ENCODE assay signal across 16 mouse cellular contexts in the genomic region with DNA sequence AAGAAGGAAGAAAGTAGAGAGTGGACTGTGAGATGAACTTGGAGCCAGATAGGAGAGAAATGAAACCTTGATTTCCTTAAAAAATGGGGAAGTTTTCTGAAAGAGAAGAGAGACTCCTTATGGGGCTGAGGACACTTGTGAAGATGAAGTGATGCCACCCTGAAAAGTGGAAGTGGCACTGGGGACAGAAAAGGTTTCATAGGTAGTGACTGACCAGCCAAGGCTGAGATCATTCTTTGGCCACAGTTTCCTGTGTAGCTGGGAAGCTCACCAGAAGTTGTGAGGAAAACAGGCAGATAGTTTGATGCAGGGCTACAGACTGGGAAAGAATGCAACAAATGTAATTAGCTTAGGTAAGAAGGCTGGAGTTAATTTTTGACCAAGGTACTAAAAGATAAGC. TPM values are rescaled to one million over a fixed set of nuclear protein-coding genes. Genes with fewer than 3 reads are reported as not detected.
DNase-seq lines count a peak whose midpoint lies in the region; ATAC-seq and TF ChIP-seq lines count a peak whose summit lies in the region.
"Had no signal": no experiment of that assay in that cellular context is flagged by ENCODE, and none has a peak within 500 bp of the region (broad histone marks: within the 10 kb centered on the region; RNA-seq: fewer than 3 reads in every experiment).

No protein-coding gene starts in this region.

- H3K4me3 ChIP-seq in layer of hippocampus, adult 2 months: no peak overlapping the region
- peak overlapping the region; percentile 51; the same call in 1 of the 2 replicates for H3K4me3 ChIP-seq in E14TG2a.4 (replicated peaks; ENCODE audit: low read length)
- no peak overlapping the region for H3K4me3 ChIP-seq in bone marrow, adult 2 months (replicated peaks; ENCODE audit: control insufficient read depth, low read depth, low read length)
- H3K4me3 ChIP-seq: embryonic facial prominence, embryonic 10.5 days; heart, embryonic 15.5 days; hindbrain, embryonic 15.5 days; kidney, embryonic 15.5 days; limb, embryonic 10.5 days had no signal

- H3K9me3 ChIP-seq in E14TG2a.4 (ENCODE audit: low read length): no peaks in the 10 kb centered on the region
- H3K9me3 ChIP-seq: embryonic facial prominence, embryonic 10.5 days; heart, embryonic 15.5 days; hindbrain, embryonic 15.5 days; kidney, embryonic 15.5 days; limb, embryonic 10.5 days had no signal

- no peak for TF ChIP-seq CTCF in layer of hippocampus, adult 2 months (conservative IDR thresholded peaks at IDR 0.05)
- TF ChIP-seq CTCF in E14TG2a.4 (conservative IDR thresholded peaks at IDR 0.05; ENCODE audit: low read length): no peak
- no peak for TF ChIP-seq CTCF in bone marrow, adult 2 months (IDR thresholded peaks at IDR 0.05; ENCODE audit: control insufficient read depth, insufficient read depth, low read length)

- H3K4me1 ChIP-seq in E14TG2a.4 (replicated peaks; ENCODE audit: low read depth, low read length): peaks cover 19% of the 10 kb centered on the region; the same call in 1 of the 2 replicates
- H3K4me1 ChIP-seq in bone marrow, adult 2 months (ENCODE audit: control insufficient read depth, insufficient read depth, low read length): peaks cover 11% of the 10 kb centered on the region
- H3K4me1 ChIP-seq: limb, embryonic 10.5 days had no signal

- H3K36me3 ChIP-seq in E14TG2a.4 (ENCODE audit: insufficient read depth, low read length): no peaks in the 10 kb centered on the region
- H3K36me3 ChIP-seq: embryonic facial prominence, embryonic 10.5 days; heart, embryonic 15.5 days; hindbrain, embryonic 15.5 days; kidney, embryonic 15.5 days; limb, embryonic 10.5 days had no signal

- peak; percentile 79 for ATAC-seq in megakaryocyte progenitor cell, adult 5-6 weeks (replicated peaks; ENCODE audit: poor library complexity)

- TF ChIP-seq POLR2A in bone marrow, adult 2 months (IDR thresholded peaks at IDR 0.05; ENCODE audit: borderline replicate concordance, control insufficient read depth, low read depth, low read length): no peak

- no peaks in the 10 kb centered on the region for H3K27me3 ChIP-seq in E14TG2a.4 (ENCODE audit: insufficient read depth, low read length)
- H3K27me3 ChIP-seq: heart, embryonic 15.5 days; hindbrain, embryonic 15.5 days; kidney, embryonic 15.5 days had no signal

- peak; percentile 13 for DNase-seq in layer of hippocampus, adult 11-12 months (ENCODE audit: low spot score)
- DNase-seq in layer of hippocampus, adult 2 months (ENCODE audit: low spot score in 2 of 2): no peak
- no peak for DNase-seq in left cerebral cortex, adult 11 months (ENCODE audit: low spot score)
- DNase-seq in adrenal gland, adult 2 months: no peak
- no peak for DNase-seq in testis, postnatal 10 days (ENCODE audit: low spot score)
- DNase-seq: cerebellum, adult 9-10 months; lung, postnatal 14 days; right cerebral cortex, postnatal 14 days had no signal

- H3K27ac ChIP-seq in layer of hippocampus, adult 2 months: no peak overlapping the region
- peak overlapping the region; percentile 51; the same call in 1 of the 2 replicates for H3K27ac ChIP-seq in bone marrow, adult 2 months (ENCODE audit: control insufficient read depth, insufficient read depth, low read depth, low read length, poor library complexity)
- H3K27ac ChIP-seq: embryonic facial prominence, embryonic 10.5 days; heart, embryonic 15.5 days; hindbrain, embryonic 15.5 days; kidney, embryonic 15.5 days; limb, embryonic 10.5 days had no signal

RNA-seq across cellular contexts. Expression of a gene that starts 49.7 kb away (rescaled TPM):
- total RNA-seq in layer of hippocampus, adult 2 months (2021): 1 to 10 TPM; 1.4 to 1.7 TPM
- polyA plus RNA-seq in bone marrow, adult 2 months (2011; ENCODE audit: insufficient read depth, insufficient read length, low replicate concordance, missing spikeins): 9.5 and 16.9 TPM in 2 replicates
- total RNA-seq in megakaryocyte progenitor cell, adult 5-6 weeks (2015): 4.9 and 7.1 TPM in 2 replicates
- total RNA-seq in megakaryocyte progenitor cell, adult 5-6 weeks (2017): 8.0 and 8.9 TPM in 2 replicates
- total RNA-seq in adrenal gland, adult 2 months (2021): 100 to 1,000 TPM; 101 to 116 TPM
- polyA plus RNA-seq in adrenal gland, adult 2 months (2012; rRNA removed): 9.7 and 12.9 TPM in 2 replicates

Comparison
In these comparisons a context has a peak if more than half of its experiments do, and no peak if none do; other contexts are left out.
1. RNA of a gene that starts 49.7 kb away (total RNA-seq): 101 to 116 TPM in adrenal gland, adult 2 months; 4.9 to 8.9 TPM in megakaryocyte progenitor cell, adult 5-6 weeks and 1.4 to 1.7 TPM in layer of hippocampus, adult 2 months; every median in the first group is over 10 times any median in the second.